Mouse (Mus musculus) limb, embryonic 13.5 days (tissue): Measurements from ENCODE around the gene Hhat. TPM values are rescaled to one million over a fixed set of nuclear protein-coding genes. Genes with fewer than 3 reads are reported as not detected.

ENCODE experiments used
- ATAC-seq: fragments of 200-750 bp; cut with Nextera tagmentation; 2 replicates; pipeline ENCODE4 v1.8.0; 2017; ENCODE audit warnings: low read depth, moderate number of reproducible peaks, moderate TSS enrichment; ENCODE audit not compliant: low FRiP score
- H3K27ac ChIP-seq: fragments of 300-500 bp; sonication (generic); 2 replicates; pipeline ENCODE4 v1.5.1; 2015; ENCODE audit warnings: inconsistent platforms, mild to moderate bottlenecking, moderate library complexity
- H3K27me3 ChIP-seq: fragments of 300-500 bp; sonication (generic); 2 replicates; pipeline ENCODE4 v1.6.1; 2015; ENCODE audit warnings: mild to moderate bottlenecking, inconsistent platforms
- H3K36me3 ChIP-seq: fragments of 300-500 bp; sonication (generic); 2 replicates; pipeline ENCODE4 v1.6.1; 2015; ENCODE audit warnings: inconsistent platforms, mild to moderate bottlenecking, moderate library complexity
- H3K4me1 ChIP-seq: fragments of 300-500 bp; sonication (generic); 2 replicates; pipeline ENCODE4 v1.6.1; 2015; ENCODE audit warnings: inconsistent platforms
- H3K4me2 ChIP-seq: fragments of 300-500 bp; sonication (generic); replicated peaks from 2 replicates; pipeline ENCODE4 v1.6.1; 2015; ENCODE audit warnings: inconsistent platforms, mild to moderate bottlenecking, moderate library complexity
- H3K4me3 ChIP-seq: fragments of 300-500 bp; sonication (generic); 2 replicates; pipeline ENCODE4 v1.5.1; 2015; ENCODE audit warnings: moderate library complexity, mild to moderate bottlenecking, inconsistent platforms
- H3K9ac ChIP-seq: fragments of 300-500 bp; sonication (generic); 2 replicates; pipeline ENCODE4 v1.6.1; 2015; ENCODE audit warnings: mild to moderate bottlenecking, inconsistent platforms
- H3K9me3 ChIP-seq: fragments of 300-500 bp; sonication (generic); 2 replicates; pipeline ENCODE4 v1.6.1; 2016; ENCODE audit warnings: inconsistent platforms
- WGBS: fragments of 180-500 bp; shearing (Covaris S2); methylation state at CpG from one replicate; pipeline ENCODE4 v1.1.7; 2015; 5-methylcytosine and 5-hydroxymethylcytosine counted together
- polyA plus RNA-seq: library from polyadenylated mRNA; unstranded; fragments of >200 nt; fragmentation: Nextera tagmentation; extraction: Ambion mirVana; gene quantifications from 2 replicates; pipeline ENCODE4 v1.2.1, GENCODE M21; 2015

Gene Hhat
- polyA plus RNA-seq, 1 experiment from 2014 or later, result 10.6 TPM

GRCm38 (mm10) chr1:192722147-192722546 lies 48.9 kb downstream of the Hhat start:
- no peak overlapping the region for H3K4me2 ChIP-seq

GRCm38 (mm10) chr1:192720156-192720555 lies 50.9 kb downstream of the Hhat start:
- ATAC-seq, result no peak
- Histone ChIP-seq H3K27me3 (no peaks in the 10 kb centered on the region), H3K4me2 (no peak overlapping the region), H3K4me3 (no peak overlapping the region), H3K9me3 (no peaks in the 10 kb centered on the region), H3K36me3 (no peaks in the 10 kb centered on the region), H3K4me1 (no peaks in the 10 kb centered on the region), H3K9ac (no peak overlapping the region), H3K27ac (no peak overlapping the region)
- WGBS, result 84% methylated on average over 10 of the region's 10 CpGs

More at GRCm38 (mm10) chr1:192722147-192722546, 48.9 kb downstream of the Hhat start:
- H3K36me3 ChIP-seq, result no peaks in the 10 kb centered on the region
- H3K9me3 ChIP-seq, result no peaks in the 10 kb centered on the region
- H3K27me3 ChIP-seq, result no peaks in the 10 kb centered on the region
- WGBS, result 33% methylated on average over 5 of the region's 5 CpGs
- no peak for ATAC-seq
- H3K27ac ChIP-seq, result no peak overlapping the region
- H3K9ac ChIP-seq, result no peak overlapping the region
- no peaks in the 10 kb centered on the region; the same call in 1 of the 2 replicates for H3K4me1 ChIP-seq
- H3K4me3 ChIP-seq, result no peak overlapping the region

DNA sequence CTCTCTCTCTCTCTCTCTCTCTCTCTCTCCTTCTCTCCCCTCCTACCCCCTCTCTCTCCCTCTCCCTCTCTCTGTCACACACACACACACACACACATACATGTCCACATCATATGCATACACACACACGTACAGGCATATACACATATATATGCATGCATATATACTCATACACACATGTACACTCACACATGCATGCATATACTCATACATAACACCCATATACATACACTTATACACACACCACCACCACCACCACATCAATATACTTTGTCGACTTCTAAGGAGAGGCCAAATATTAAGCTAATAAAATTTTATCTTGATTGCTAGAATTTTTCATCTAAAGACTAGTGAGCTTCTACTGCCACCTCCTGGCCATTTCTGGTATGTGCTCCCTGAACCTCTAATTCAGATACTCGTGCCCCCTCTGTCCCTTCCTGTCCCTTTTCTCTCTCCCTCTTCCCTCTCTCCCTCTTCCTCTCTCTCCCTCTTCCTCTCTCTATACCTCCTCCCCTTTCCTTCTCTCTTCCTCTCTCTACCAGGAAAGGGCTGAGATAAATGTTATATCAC lies 59.2 kb downstream of the Hhat start:
- WGBS, result 33% methylated on average over 3 of the region's 3 CpGs
- ATAC-seq, result no peak
- no peaks in the 10 kb centered on the region for H3K4me1 ChIP-seq
- no peaks in the 10 kb centered on the region for H3K27me3 ChIP-seq
- no peaks in the 10 kb centered on the region for H3K9me3 ChIP-seq
- no peak overlapping the region for H3K4me2 ChIP-seq
- H3K9ac ChIP-seq, result no peak overlapping the region
- no peak overlapping the region for H3K4me3 ChIP-seq
- no peak overlapping the region for H3K27ac ChIP-seq
- H3K36me3 ChIP-seq, result no peaks in the 10 kb centered on the region

GRCm38 (mm10) chr1:192700339-192701073 lies 70.5 kb downstream of the Hhat start:
- no peak overlapping the region for H3K4me3 ChIP-seq
- H3K4me2 ChIP-seq, result no peak overlapping the region
- H3K36me3 ChIP-seq, result 0 out of 2 replicates have a peak, but pooled peaks cover 5% of the 10 kb centered on the region
- no peak overlapping the region for H3K27ac ChIP-seq
- 0 out of 2 replicates have a peak, but pooled peaks cover 10% of the 10 kb centered on the region for H3K9me3 ChIP-seq
- no peaks in the 10 kb centered on the region for H3K27me3 ChIP-seq
- 0 out of 2 replicates have a peak, but pooled peaks cover 3% of the 10 kb centered on the region for H3K4me1 ChIP-seq
- 80% methylated on average over 8 of the region's 8 CpGs for WGBS
- no peak overlapping the region for H3K9ac ChIP-seq
- ATAC-seq, result no peak

DNA sequence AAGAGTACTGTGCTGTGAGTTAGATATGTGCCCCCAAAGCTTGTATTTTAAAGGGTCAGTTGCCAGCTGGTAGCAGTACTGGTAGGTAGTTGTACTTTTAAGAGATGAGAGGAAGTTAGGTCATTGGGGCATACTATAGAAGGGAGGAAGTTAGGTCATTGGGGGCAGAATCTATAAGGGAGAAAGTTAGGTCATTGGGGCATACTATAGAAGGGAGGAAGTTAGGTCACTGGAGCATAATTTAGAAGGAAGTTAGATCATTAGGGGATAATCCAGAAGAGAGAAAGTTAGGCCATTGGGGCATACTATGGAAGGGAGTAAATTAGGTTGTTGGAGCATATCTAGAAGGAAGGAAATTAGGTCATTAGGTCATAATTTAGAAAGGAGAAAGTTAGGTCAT lies 71.9 kb downstream of the Hhat start:
- Histone ChIP-seq H3K27me3 (no peaks in the 10 kb centered on the region), H3K27ac (no peak overlapping the region), H3K36me3 (no peaks in the 10 kb centered on the region), H3K4me3 (no peak overlapping the region), H3K4me2 (no peak overlapping the region), H3K4me1 (0 out of 2 replicates have a peak, but pooled peaks cover 3% of the 10 kb centered on the region), H3K9me3 (0 out of 2 replicates have a peak, but pooled peaks cover 3% of the 10 kb centered on the region), H3K9ac (no peak overlapping the region)
- no peak for ATAC-seq

GRCm38 (mm10) chr1:192696371-192696863 lies 74.6 kb downstream of the Hhat start:
- no peak for ATAC-seq
- 83% methylated on average over 1 of the region's 1 CpGs for WGBS
- H3K27ac ChIP-seq, result no peak overlapping the region
- no peaks in the 10 kb centered on the region for H3K27me3 ChIP-seq
- H3K9me3 ChIP-seq, result 0 out of 2 replicates have a peak, but pooled peaks cover 3% of the 10 kb centered on the region
- H3K4me3 ChIP-seq, result no peak overlapping the region
- no peak overlapping the region for H3K9ac ChIP-seq
- H3K36me3 ChIP-seq, result no peaks in the 10 kb centered on the region
- H3K4me1 ChIP-seq, result 0 out of 2 replicates have a peak, but pooled peaks cover 3% of the 10 kb centered on the region
- H3K4me2 ChIP-seq, result no peak overlapping the region

DNA sequence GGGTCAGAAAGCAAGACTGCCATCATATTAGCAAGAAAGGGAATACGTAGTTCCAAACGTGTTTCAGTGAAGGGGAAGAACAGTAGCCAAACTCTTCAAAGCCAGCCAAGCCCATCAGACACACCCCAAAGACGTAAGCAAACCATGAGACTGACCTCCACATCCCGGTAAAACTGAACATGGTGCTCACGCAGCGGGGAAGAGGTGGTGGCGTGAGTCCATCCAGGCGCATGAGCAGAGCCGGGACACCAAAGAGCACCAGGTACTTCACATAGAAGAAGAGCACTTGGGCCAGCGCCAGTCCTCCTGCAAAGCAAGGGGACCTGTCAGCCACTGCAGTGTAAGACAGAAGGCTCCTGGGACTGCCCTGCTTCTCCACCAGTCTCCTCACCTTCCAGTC lies 77.4 kb downstream of the Hhat start:
- whole genome bisulfite sequencing, result 90% methylated on average over 10 of the region's 10 CpGs
- H3K9ac ChIP-seq, result no peak overlapping the region
- H3K4me1 ChIP-seq, result 0 out of 2 replicates have a peak, but pooled peaks cover 3% of the 10 kb centered on the region
- H3K27ac ChIP-seq, result no peak overlapping the region
- H3K4me2 ChIP-seq, result no peak overlapping the region
- no peak for ATAC-seq
- no peak overlapping the region for H3K4me3 ChIP-seq
- H3K36me3 ChIP-seq, result no peaks in the 10 kb centered on the region
- no peaks in the 10 kb centered on the region for H3K27me3 ChIP-seq
- no peaks in the 10 kb centered on the region for H3K9me3 ChIP-seq

GRCm38 (mm10) chr1:192692982-192693381 lies 78.0 kb downstream of the Hhat start:
- H3K36me3 ChIP-seq, result no peaks in the 10 kb centered on the region
- H3K4me1 ChIP-seq, result 0 out of 2 replicates have a peak, but pooled peaks cover 3% of the 10 kb centered on the region
- H3K27me3 ChIP-seq, result no peaks in the 10 kb centered on the region
- no peak overlapping the region for H3K27ac ChIP-seq
- no peaks in the 10 kb centered on the region for H3K9me3 ChIP-seq
- H3K4me2 ChIP-seq, result no peak overlapping the region
- no peak overlapping the region for H3K4me3 ChIP-seq
- H3K9ac ChIP-seq, result no peak overlapping the region
- ATAC-seq, result no peak
- WGBS, result 80% methylated on average over 7 of the region's 7 CpGs

DNA sequence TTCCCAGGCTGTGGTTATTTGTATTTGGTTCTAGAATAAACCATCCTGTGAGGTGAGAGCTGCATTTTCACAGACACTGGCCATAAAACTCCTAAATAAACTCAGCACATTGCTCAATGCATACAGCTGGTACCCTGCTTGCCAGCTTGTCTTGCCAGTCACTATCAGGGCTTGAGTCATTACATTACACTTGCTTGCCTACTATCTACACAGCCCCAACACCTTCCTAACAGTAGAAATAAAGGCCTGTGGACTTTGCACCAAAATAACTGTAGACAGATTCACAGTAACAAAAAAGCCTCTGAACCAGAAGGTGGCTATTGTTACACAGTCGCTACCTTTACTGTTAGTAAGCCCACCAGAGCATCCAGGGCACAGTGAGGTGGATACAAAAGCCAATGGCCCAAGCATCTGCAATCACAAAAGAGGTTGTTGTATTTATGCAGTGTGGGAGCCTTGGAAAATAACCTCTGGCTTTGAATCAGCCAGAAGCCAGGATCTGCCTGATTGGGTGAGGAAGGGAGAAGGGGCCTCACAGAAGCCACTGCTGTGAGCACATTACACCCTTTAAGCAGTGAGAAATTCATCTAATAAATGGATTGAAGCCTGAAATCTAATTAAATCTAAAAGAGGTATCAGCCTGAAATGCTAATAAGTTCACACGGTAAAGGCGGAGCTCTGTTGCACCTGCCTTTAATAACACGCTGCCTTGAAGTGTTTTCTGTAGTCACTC lies 88.6 kb downstream of the Hhat start:
- H3K9ac ChIP-seq, result no peak overlapping the region
- no peaks in the 10 kb centered on the region for H3K36me3 ChIP-seq
- H3K4me3 ChIP-seq, result no peak overlapping the region
- H3K27ac ChIP-seq, result no peak overlapping the region
- H3K27me3 ChIP-seq, result no peaks in the 10 kb centered on the region
- ATAC-seq, result no peak
- no peaks in the 10 kb centered on the region for H3K4me1 ChIP-seq
- no peak overlapping the region for H3K4me2 ChIP-seq
- WGBS, result 81% methylated on average over 4 of the region's 4 CpGs
- no peaks in the 10 kb centered on the region for H3K9me3 ChIP-seq

GRCm38 (mm10) chr1:192677236-192677635 lies 93.8 kb downstream of the Hhat start:
- Histone ChIP-seq H3K4me3 (no peak overlapping the region), H3K9ac (no peak overlapping the region), H3K27ac (no peak overlapping the region), H3K27me3 (no peaks in the 10 kb centered on the region), H3K4me1 (peaks cover 3% of the 10 kb centered on the region; the same call in 1 of the 2 replicates), H3K9me3 (0 out of 2 replicates have a peak, but pooled peaks cover 6% of the 10 kb centered on the region), H3K4me2 (no peak overlapping the region), H3K36me3 (peaks cover 4% of the 10 kb centered on the region; the same call in 1 of the 2 replicates)
- WGBS, result 78% methylated on average over 5 of the region's 5 CpGs
- no peak for ATAC-seq

GRCm38 (mm10) chr1:192663608-192664007 lies 107.4 kb downstream of the Hhat start:
- peak; percentile 44; the same call in 1 of the 2 replicates for ATAC-seq
- Histone ChIP-seq H3K36me3 (peaks cover 13% of the 10 kb centered on the region), H3K9ac (no peak overlapping the region), H3K4me3 (no peak overlapping the region), H3K9me3 (peaks cover 9% of the 10 kb centered on the region; the same call in 1 of the 2 replicates), H3K27me3 (no peaks in the 10 kb centered on the region), H3K27ac (no peak overlapping the region; the same call in 1 of the 2 replicates), H3K4me2 (no peak overlapping the region), H3K4me1 (peaks cover 12% of the 10 kb centered on the region; the same call in 1 of the 2 replicates)
- 18% methylated on average over 4 of the region's 4 CpGs for WGBS

DNA sequence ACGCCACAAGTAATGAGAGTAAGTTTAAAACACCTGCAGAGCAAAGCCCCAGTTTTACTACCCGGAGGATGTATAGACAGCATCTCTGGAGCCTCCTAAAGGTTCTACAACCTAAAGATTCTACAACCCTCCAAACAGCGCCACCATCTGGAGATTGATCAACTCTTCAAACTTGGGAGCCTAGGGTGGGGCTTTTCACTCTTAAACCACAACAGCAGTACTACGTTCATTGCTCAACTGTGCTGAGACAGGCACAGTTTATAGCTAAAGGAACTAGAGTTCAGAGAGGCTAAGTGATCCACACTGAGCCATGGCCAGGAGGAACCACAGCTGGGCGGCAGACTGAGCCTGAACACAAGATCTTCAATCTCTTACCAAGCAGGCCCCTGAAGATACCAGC lies 107.9 kb downstream of the Hhat start:
- Histone ChIP-seq H3K27me3 (no peaks in the 10 kb centered on the region), H3K4me2 (no peak overlapping the region), H3K36me3 (peaks cover 13% of the 10 kb centered on the region), H3K4me3 (no peak overlapping the region), H3K4me1 (peaks cover 12% of the 10 kb centered on the region; the same call in 1 of the 2 replicates), H3K9ac (no peak overlapping the region), H3K27ac (no peak overlapping the region), H3K9me3 (peaks cover 9% of the 10 kb centered on the region; the same call in 1 of the 2 replicates)
- no peak; the same call in 1 of the 2 replicates for ATAC-seq
- 64% methylated on average over 5 of the region's 5 CpGs for WGBS
